Mouse (Mus musculus): ENCODE results near the gene Cox5b. TPM values are rescaled to one million over a fixed set of nuclear protein-coding genes. Genes with fewer than 3 reads are reported as not detected.

The Cox5b gene
- total RNA-seq, 1 experiment from 2014 or later, result 136 TPM

- no peak for ATAC-seq (ENCODE audit: extremely low read depth, insufficient number of reproducible peaks, low FRiP score, poor library complexity, severe bottlenecking)
These were observed 8.5 kb upstream of the Cox5b start, which contains the start of gene Fam178b for GRCm38 (mm10) chr1:36682620-36683355. Fam178b (minus strand) TSS chr1:36683183.

- peak; percentile 80 for ATAC-seq (ENCODE audit: extremely low read depth, insufficient number of reproducible peaks, low FRiP score, poor library complexity, severe bottlenecking)
These were observed 7.3 kb upstream of the Cox5b start for GRCm38 (mm10) chr1:36683810-36684467.

- ATAC-seq (ENCODE audit: extremely low read depth, insufficient number of reproducible peaks, low FRiP score, poor library complexity, severe bottlenecking), result no peak
These were observed 496 bp upstream of the Cox5b start for GRCm38 (mm10) chr1:36690671-36691235.

- ATAC-seq (ENCODE audit: extremely low read depth, insufficient number of reproducible peaks, low FRiP score, poor library complexity, severe bottlenecking), result no peak
These were observed 3.6 kb downstream of the Cox5b start for GRCm38 (mm10) chr1:36694871-36695270.

GRCm38 (mm10) chr1:36696411-36696810, 5.2 kb downstream of the Cox5b start:
- no peak for ATAC-seq (ENCODE audit: extremely low read depth, insufficient number of reproducible peaks, low FRiP score, poor library complexity, severe bottlenecking)

GRCm38 (mm10) chr1:36697030-36697429, 5.8 kb downstream of the Cox5b start:
- ATAC-seq (ENCODE audit: extremely low read depth, insufficient number of reproducible peaks, low FRiP score, poor library complexity, severe bottlenecking), result no peak

- no peak for ATAC-seq (ENCODE audit: extremely low read depth, insufficient number of reproducible peaks, low FRiP score, poor library complexity, severe bottlenecking)
These were observed 15.9 kb downstream of the Cox5b start for GRCm38 (mm10) chr1:36707166-36707565.

- no peak for ATAC-seq (ENCODE audit: extremely low read depth, insufficient number of reproducible peaks, low FRiP score, poor library complexity, severe bottlenecking)
These were observed 16.5 kb downstream of the Cox5b start for GRCm38 (mm10) chr1:36707797-36708196.

- no peak for ATAC-seq (ENCODE audit: extremely low read depth, insufficient number of reproducible peaks, low FRiP score, poor library complexity, severe bottlenecking)
These were observed 17.4 kb downstream of the Cox5b start for GRCm38 (mm10) chr1:36708626-36709025.

- ATAC-seq (ENCODE audit: extremely low read depth, insufficient number of reproducible peaks, low FRiP score, poor library complexity, severe bottlenecking), result no peak
These were observed 18.0 kb downstream of the Cox5b start for GRCm38 (mm10) chr1:36709055-36709853.

GRCm38 (mm10) chr1:36709854-36710280, 18.6 kb downstream of the Cox5b start, which contains the start of gene 4933424G06Rik:
4933424G06Rik (plus strand) TSS chr1:36710149.
- peak; percentile 98 for ATAC-seq (ENCODE audit: extremely low read depth, insufficient number of reproducible peaks, low FRiP score, poor library complexity, severe bottlenecking)

- ATAC-seq (ENCODE audit: extremely low read depth, insufficient number of reproducible peaks, low FRiP score, poor library complexity, severe bottlenecking), result no peak
These were observed 19.9 kb downstream of the Cox5b start for GRCm38 (mm10) chr1:36711104-36711503.

GRCm38 (mm10) chr1:36714311-36714710, 23.1 kb downstream of the Cox5b start, which contains the start of gene Actr1b:
Actr1b (minus strand) TSS chr1:36714422.
- ATAC-seq (ENCODE audit: extremely low read depth, insufficient number of reproducible peaks, low FRiP score, poor library complexity, severe bottlenecking), result no peak

- no peak for ATAC-seq (ENCODE audit: extremely low read depth, insufficient number of reproducible peaks, low FRiP score, poor library complexity, severe bottlenecking)
These were observed 27.5 kb downstream of the Cox5b start for GRCm38 (mm10) chr1:36718786-36719185.

GRCm38 (mm10) chr1:36723146-36724056, 32.2 kb downstream of the Cox5b start:
- 0 out of 2 replicates have a peak, but pooled peaks have one; percentile 23 for ATAC-seq (ENCODE audit: extremely low read depth, insufficient number of reproducible peaks, low FRiP score, poor library complexity, severe bottlenecking)

- ATAC-seq (ENCODE audit: extremely low read depth, insufficient number of reproducible peaks, low FRiP score, poor library complexity, severe bottlenecking), result no peak
These were observed 32.8 kb downstream of the Cox5b start for GRCm38 (mm10) chr1:36724057-36724431.

GRCm38 (mm10) chr1:36737300-36737699, 46.1 kb downstream of the Cox5b start:
- peak; percentile 73 for ATAC-seq (ENCODE audit: extremely low read depth, insufficient number of reproducible peaks, low FRiP score, poor library complexity, severe bottlenecking)

- no peak for ATAC-seq (ENCODE audit: extremely low read depth, insufficient number of reproducible peaks, low FRiP score, poor library complexity, severe bottlenecking)
These were observed 48.0 kb downstream of the Cox5b start for GRCm38 (mm10) chr1:36739231-36739630.

Measured in neutrophil, adult 5-6 weeks (primary cell).